Mouse (Mus musculus): ENCODE measurements around the gene Ptgs2.

GRCm38 (mm10) chr1:150135350-150135749 lies 35.5 kb downstream of the Ptgs2 start:
- no peak for TF ChIP-seq CTCF (IDR thresholded peaks at IDR 0.05; ENCODE audit: low read depth, low read length)
- no peak for TF ChIP-seq POLR2A (IDR thresholded peaks at IDR 0.05; ENCODE audit: borderline replicate concordance, low read depth, low read length)

Data from bone marrow macrophage, adult 2 months (primary cell).